Mouse (Mus musculus) hematopoietic multipotent progenitor cell, adult 10-12 weeks (in vitro differentiated cells): ENCODE data around the gene Tigar. TPM values are rescaled to one million over a fixed set of nuclear protein-coding genes. Genes with fewer than 3 reads are reported as not detected.

Experiments
- polyA plus RNA-seq: library from polyadenylated mRNA; stranded (reverse); fragments of >175 nt; gene quantifications from 2 replicates; pipeline ENCODE4 v1.2.3, GENCODE M21; 2012; ENCODE audit warnings: low replicate concordance

Gene Tigar
- polyA plus RNA-seq = 3.2 and 4.6 TPM in 2 replicates

DNA sequence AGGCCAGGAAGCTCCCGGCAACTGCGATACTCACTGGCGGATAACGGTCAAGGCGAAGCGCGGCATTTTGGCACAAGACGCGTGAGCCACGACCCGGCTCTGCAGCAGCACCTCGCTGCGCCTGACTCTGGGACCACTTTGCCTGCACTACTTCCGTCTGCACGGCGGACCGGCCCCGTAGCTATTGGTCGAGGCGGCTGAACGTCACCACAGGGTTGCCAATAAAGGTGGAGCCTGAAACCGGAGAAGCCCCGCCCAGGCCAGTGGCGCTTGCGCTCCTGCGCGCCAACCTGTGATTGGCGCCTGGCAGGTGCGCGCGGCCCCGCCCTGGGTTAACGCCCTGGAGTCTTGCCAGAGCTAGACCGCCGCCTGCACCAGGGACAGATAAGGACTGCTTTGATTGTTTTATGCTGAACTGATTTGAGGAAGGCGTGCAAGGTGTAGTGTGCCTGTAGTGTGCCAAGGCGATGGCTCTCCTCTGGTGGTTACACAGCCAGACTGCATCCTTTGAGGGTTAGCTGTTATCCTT is at the start of gene Tigar:
Tigar (minus strand) TSS at position 156 of the 529 bp plus-strand sequence.

DNA sequence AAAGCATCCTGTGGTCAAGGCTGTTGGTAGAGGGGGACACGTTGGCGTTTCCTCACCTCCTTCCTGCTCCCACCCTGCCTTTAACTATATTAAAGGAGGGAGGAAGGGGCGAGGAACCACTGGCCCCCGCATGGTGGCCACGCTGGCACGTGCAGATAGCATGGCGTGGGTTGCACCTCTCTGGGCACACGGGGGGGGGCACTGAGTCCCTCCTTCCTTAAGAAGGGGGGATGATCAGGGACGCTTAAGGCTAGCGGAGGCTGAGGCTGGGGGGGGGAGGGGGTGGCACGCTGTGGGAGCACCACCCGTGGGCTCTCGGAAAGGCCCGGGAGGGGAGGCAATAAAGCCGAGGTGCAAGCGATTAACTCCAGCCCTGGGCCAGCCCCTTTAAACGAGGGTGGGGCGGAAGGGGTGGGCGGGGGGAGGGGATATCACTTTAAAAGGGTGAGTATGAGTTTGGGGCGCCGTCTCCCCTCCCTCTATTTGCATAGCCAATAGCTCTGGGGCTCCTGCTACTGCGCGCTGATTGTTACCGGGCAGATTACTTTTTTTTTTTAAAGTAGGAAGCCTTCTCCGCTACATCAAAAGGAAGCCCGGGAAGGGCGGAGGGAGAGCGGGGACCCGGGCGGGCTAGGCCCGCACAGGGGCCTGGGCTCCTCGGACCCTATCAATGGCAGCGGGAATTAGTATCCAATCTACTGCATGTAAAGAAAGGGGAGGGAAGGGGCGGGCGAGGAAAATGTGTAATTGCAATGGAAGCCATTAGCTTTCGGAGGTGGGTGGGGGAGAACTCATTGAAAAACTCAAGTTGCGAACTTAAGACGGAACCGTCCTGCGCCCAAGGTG is 43.0 kb upstream of the Tigar start, which contains the start of gene Ccnd2:
Ccnd2 (minus strand) TSS at position 88 of the 846 bp plus-strand sequence.

DNA sequence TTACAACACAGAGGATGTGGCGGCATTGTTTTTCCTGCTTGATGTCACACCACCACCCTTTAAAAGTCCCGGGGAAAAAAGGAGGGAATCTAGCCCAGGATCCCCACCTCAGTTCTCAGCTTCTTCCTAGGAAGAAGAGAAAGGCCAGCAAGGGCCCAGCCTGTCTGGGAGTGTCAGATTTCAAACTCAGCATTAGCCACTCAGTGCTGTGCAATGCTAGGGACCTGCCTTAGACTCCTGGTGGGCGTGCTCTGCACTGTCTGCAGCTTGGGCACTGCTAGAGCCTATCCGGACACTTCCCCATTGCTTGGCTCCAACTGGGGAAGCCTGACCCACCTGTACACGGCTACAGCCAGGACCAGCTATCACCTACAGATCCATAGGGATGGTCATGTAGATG is 36.5 kb downstream of the Tigar start, which contains the start of gene Fgf23:
Fgf23 (plus strand) TSS at position 86 of the 400 bp plus-strand sequence.

Other genes with a start within 250 kb of the Tigar start
- gene Dyrk4, start 187.7 kb downstream of the Tigar start, polyA plus RNA-seq = 0.26 and 0.34 TPM in 2 replicates
- gene Rad51ap1, start 170.0 kb downstream of the Tigar start, polyA plus RNA-seq = 0.38 and 6.8 TPM in 2 replicates
- gene D6Wsu163e, start 169.6 kb downstream of the Tigar start, polyA plus RNA-seq = 4.9 and 5.0 TPM in 2 replicates
- not detected in 2 replicates for gene Fgf6, start 94.0 kb downstream of the Tigar start, polyA plus RNA-seq
- 0.06 and 0.08 TPM in 2 replicates for gene Fgf23, start 36.7 kb downstream of the Tigar start, polyA plus RNA-seq
- 92.5 and 268 TPM in 2 replicates for gene Ccnd2, start 42.6 kb upstream of the Tigar start, polyA plus RNA-seq